Mouse (Mus musculus): Measurements from ENCODE around the gene Alb. TPM values are rescaled to one million over a fixed set of nuclear protein-coding genes. Genes with fewer than 3 reads are reported as not detected.

Gene Alb
- total RNA-seq, 1 experiment from 2014 or later, result not detected

GRCm38 (mm10) chr5:90485597-90485996 is 24.9 kb downstream of the Alb start:
- no peak for ATAC-seq (ENCODE audit: extremely low read depth, insufficient number of reproducible peaks, low FRiP score, poor library complexity, severe bottlenecking)

GRCm38 (mm10) chr5:90488323-90488722 is 27.6 kb downstream of the Alb start:
- ATAC-seq (ENCODE audit: extremely low read depth, insufficient number of reproducible peaks, low FRiP score, poor library complexity, severe bottlenecking), result no peak

- ATAC-seq (ENCODE audit: extremely low read depth, insufficient number of reproducible peaks, low FRiP score, poor library complexity, severe bottlenecking), result no peak
Measured at GRCm38 (mm10) chr5:90490518-90490917, 29.8 kb downstream of the Alb start, which contains the start of gene Afp. Afp (plus strand) TSS chr5:90490737.

GRCm38 (mm10) chr5:90492440-90492839 is 31.7 kb downstream of the Alb start:
- ATAC-seq (ENCODE audit: extremely low read depth, insufficient number of reproducible peaks, low FRiP score, poor library complexity, severe bottlenecking), result peak; percentile 85

- no peak for ATAC-seq (ENCODE audit: extremely low read depth, insufficient number of reproducible peaks, low FRiP score, poor library complexity, severe bottlenecking)
Measured at GRCm38 (mm10) chr5:90494308-90494707, 33.6 kb downstream of the Alb start.

- no peak for ATAC-seq (ENCODE audit: extremely low read depth, insufficient number of reproducible peaks, low FRiP score, poor library complexity, severe bottlenecking)
Measured at GRCm38 (mm10) chr5:90499509-90499908, 38.8 kb downstream of the Alb start.

- peak; percentile 83 for ATAC-seq (ENCODE audit: extremely low read depth, insufficient number of reproducible peaks, low FRiP score, poor library complexity, severe bottlenecking)
Measured at GRCm38 (mm10) chr5:90500714-90501113, 40.0 kb downstream of the Alb start.

GRCm38 (mm10) chr5:90501752-90502151 is 41.1 kb downstream of the Alb start:
- ATAC-seq (ENCODE audit: extremely low read depth, insufficient number of reproducible peaks, low FRiP score, poor library complexity, severe bottlenecking), result no peak

GRCm38 (mm10) chr5:90504742-90505141 is 44.0 kb downstream of the Alb start:
- peak; percentile 18; the same call in 1 of the 2 replicates for ATAC-seq (ENCODE audit: extremely low read depth, insufficient number of reproducible peaks, low FRiP score, poor library complexity, severe bottlenecking)

GRCm38 (mm10) chr5:90506507-90506906 is 45.8 kb downstream of the Alb start:
- no peak for ATAC-seq (ENCODE audit: extremely low read depth, insufficient number of reproducible peaks, low FRiP score, poor library complexity, severe bottlenecking)

GRCm38 (mm10) chr5:90507411-90507949 is 46.8 kb downstream of the Alb start:
- no peak for ATAC-seq (ENCODE audit: extremely low read depth, insufficient number of reproducible peaks, low FRiP score, poor library complexity, severe bottlenecking)

- no peak for ATAC-seq (ENCODE audit: extremely low read depth, insufficient number of reproducible peaks, low FRiP score, poor library complexity, severe bottlenecking)
Measured at GRCm38 (mm10) chr5:90509828-90510592, 49.3 kb downstream of the Alb start.

GRCm38 (mm10) chr5:90512288-90512955 is 51.7 kb downstream of the Alb start:
- no peak for ATAC-seq (ENCODE audit: extremely low read depth, insufficient number of reproducible peaks, low FRiP score, poor library complexity, severe bottlenecking)

- ATAC-seq (ENCODE audit: extremely low read depth, insufficient number of reproducible peaks, low FRiP score, poor library complexity, severe bottlenecking), result no peak
Measured at GRCm38 (mm10) chr5:90515561-90515960, 54.9 kb downstream of the Alb start.

GRCm38 (mm10) chr5:90518356-90519100 is 57.8 kb downstream of the Alb start, which contains the start of gene Afm:
Afm (plus strand) TSS chr5:90518932.
- ATAC-seq (ENCODE audit: extremely low read depth, insufficient number of reproducible peaks, low FRiP score, poor library complexity, severe bottlenecking), result no peak

Other genes starting within 250 kb of the Alb start
- gene Cox18, start 236.9 kb upstream of the Alb start, total RNA-seq (2017), result 12.3 and 17.9 TPM in 2 replicates
- 135 and 138 TPM in 2 replicates for gene Ankrd17, start 94.3 kb upstream of the Alb start, total RNA-seq (2017)
- 3.5 and 4.4 TPM in 2 replicates for gene Gm9958, start 93.7 kb upstream of the Alb start, total RNA-seq (2017)
- gene Afp, start 29.8 kb downstream of the Alb start, total RNA-seq (2017), result 2.2 and 3.3 TPM in 2 replicates
- not detected in 2 replicates for gene Afm, start 58.0 kb downstream of the Alb start, total RNA-seq (2017)
- gene 5830473C10Rik, start 100.2 kb downstream of the Alb start, total RNA-seq (2017), result not detected in 2 replicates
- 4.8 and 5.5 TPM in 2 replicates for gene Rassf6, start 179.8 kb downstream of the Alb start, total RNA-seq (2017)